Mouse (Mus musculus): ENCODE results near the gene Elovl6. TPM values are rescaled to one million over a fixed set of nuclear protein-coding genes. Genes with fewer than 3 reads are reported as not detected.

The Elovl6 gene
- total RNA-seq, 2 experiments from 2014 or later = 36.3 to 48.3 TPM

DNA sequence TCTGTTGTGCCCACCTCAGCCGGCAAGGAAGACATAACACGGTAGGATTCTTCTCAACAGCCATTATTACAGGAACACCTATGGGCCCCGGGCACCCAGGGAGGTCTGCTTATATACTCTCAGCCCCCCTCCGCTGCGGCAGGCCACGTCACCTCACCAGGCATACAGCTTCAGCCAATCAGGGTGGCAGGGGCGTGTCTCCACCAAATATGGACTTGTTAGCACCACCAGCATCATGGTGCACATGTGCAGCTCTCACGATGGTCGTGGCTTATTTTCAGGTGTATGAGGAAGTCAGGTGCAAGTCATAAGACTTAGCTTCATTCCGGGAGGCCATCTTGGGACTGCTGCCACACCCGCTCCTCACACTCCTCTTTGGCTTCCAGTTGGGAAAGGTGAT is 9.3 kb downstream of the Elovl6 start:
- no peak for DNase-seq

DNA sequence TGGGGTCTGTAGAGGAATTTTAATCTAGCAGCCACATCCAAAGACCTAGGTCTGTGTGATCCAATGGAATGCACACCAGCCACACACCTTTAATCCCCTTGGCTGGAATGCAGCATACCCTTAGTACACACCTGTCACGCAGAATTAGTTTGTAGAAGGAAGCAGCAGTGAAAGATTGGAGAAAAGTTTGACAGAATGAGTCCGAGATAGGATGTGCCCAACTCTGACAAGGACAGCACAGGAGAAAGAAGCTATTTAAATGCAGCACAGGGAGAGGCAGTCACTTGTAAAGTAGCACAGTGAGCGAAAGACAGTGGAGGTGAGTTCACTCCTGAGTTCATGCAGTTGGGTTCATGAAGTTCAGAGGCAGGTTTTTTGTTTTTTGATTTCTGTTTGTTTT is 11.2 kb downstream of the Elovl6 start:
- no peak for DNase-seq

DNA sequence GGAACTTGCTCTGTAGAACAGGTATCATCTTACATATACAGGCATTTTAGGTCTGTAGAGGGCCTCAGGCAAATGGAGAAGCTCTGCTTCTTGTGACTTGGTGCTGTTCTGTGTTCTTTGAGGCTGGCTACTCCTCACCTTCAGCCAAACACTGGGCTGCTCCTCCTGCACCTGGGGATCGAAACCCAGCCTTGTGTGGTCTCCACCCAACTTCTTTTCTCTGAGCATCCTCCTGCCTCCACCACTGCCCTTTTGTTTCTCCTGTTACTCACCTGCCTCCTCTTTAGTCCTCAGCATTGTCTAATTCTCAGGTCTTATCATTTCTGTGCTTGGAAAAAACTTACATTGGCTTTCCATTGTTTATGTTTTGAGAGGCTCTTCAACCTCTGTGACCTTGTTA is 12.1 kb downstream of the Elovl6 start:
- no peak for DNase-seq

DNA sequence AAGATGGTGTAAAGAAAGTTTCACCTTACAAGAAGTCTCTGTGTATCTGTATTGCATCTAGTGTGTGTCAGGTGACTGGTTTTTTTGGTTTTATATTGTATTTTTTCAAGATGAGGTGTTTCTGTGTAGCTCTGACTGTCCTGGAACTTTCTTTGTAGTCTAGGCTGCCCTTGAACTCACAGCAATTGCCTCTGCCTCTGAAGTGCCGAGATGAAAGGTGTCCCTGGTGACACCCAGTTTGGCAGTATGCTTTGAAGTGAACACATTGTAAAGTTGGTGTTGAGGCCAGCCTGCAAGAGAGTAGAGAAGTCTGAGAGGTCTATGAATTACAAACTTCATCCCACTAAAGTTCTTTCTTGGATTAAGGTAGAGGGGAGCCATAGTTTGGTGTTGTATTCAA is 13.1 kb downstream of the Elovl6 start:
- DNase-seq = no peak

DNA sequence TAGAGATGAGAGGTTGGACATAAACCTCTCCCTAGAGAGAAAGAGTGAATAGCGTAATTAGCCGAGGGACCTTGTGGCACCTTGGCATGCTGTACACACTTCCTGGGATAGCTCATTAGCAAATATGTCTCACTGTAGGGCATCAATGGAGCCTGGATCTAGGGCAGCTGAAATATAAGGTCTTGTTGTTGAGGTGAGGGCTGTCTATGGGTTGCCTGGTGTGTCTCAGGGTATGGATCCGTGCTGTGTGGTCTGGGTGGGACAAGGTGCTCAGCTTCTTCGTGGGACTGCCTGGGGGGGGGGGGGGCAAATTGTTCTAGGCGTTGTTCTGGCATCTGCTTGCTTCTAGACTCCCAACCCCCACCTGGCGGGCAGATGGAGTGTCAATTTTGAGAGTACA is 13.6 kb downstream of the Elovl6 start:
- DNase-seq = no peak

DNA sequence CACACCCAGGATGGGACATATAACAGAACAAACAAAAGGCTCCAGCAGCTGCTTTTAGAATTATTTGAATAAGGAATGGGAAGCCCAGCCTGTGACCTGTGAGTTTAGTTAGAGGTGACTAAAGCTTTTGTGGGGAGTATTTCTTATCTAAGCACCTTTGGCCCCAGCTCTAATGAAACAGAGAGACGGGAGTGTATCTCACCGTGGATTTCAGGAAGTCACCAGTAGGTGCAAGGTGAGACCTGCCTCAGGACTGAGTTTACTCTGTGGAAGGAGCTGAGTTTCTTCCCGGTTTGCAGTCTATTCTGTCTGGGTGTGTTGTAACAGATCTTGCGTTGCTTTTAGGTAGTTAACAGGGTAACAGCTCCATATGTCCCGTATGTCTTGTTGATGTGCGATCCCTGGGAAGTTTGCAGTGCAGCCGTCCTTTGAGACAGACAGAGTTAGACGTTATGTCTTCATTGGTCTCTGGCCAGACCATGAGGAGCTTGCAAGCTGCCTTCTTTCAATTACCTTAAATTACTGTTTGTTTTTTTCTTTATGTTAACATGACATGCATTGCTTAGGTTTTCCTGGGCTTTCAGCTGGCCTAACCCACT is 15.8 kb downstream of the Elovl6 start:
- no peak for DNase-seq

DNA sequence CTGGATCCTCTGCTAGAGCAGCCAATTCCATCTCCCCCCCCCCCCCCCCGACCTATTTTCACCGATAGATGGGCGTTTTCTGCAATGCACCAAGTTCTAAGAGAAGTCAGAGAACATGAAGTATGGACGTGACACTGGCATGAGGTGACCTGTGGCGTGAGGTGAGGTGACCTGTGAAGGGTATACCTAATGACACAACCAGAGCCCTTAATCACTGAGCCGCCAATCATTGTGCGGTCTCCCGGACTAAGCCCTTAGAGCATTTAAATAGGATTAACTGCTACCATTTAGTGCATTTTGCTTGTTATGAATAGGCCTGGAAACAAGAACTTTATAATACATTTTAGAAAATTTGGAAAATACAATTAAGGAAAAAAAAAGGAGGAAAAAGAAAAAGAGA is 16.6 kb downstream of the Elovl6 start:
- no peak for DNase-seq

DNA sequence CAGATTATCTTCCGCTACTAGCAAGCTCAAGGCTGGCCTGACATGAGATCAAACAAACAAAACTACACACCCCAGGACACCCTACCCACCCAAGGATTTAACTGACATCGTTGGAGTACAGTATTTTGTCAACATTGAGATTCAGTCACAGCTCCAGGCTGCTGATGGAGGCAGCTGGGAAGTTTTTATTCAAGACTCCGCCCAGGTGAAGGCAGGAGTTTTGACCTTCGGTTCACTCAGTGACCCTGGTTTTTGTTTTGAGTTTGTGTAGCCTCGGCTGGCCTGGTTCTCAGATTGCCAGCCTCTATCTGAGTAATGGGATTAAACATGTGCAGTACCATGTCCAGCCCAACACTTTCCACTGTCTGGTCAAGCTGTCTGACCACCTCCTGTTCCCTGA is 17.4 kb downstream of the Elovl6 start:
- DNase-seq = no peak

DNA sequence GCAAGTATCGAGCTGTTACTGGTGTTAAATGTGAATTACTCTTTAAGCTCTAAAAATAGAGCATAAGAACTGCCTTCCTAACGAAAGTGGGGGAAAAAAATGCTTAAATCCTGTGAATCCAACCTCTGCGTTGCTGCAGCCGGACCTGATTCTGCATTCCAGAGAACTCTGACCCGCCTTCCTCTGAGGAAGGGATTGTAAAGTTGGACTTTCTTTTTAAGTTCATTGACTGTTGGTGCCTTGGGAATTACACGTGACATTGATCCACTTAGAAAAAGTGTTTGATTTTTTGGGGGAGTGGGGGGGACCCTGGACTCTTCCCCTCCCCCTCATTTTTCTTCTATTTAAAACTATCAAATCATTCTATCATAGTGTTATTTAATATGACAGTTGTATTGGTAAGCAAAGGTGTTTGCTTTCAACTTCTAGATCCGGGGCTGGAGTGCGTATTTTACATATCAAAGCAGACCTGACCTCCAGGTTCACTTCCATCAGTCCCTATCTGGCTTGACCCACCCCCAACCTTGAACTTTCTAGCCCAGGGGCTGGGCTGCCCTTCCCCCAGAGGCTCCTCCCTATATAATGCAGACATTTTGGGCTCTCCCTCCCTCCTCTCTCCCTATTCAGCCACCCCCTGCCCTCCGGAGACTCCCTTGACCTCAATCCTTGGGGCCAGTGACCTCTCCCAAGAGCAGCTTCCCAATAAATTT is 19.6 kb downstream of the Elovl6 start:
- DNase-seq = no peak

DNA sequence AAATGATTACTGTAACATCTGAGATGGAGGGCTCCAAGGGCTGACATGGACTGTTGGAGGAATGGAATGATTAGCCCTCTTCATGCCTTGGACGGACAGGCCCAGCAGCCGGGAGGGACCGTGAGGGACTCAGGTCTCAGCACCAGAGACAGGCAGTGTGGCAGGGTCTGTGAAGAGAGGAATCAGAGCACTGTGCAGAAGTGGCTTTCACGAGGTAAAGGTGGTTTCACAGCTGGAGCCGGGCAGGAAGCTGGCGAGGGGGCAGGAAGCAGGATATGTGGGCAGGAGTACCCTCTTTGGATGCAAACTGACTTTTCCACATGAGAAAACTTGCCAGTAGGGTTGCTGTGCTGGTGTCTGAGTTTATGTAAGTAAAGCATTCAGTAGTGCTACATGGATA is 20.2 kb downstream of the Elovl6 start:
- no peak for DNase-seq

DNA sequence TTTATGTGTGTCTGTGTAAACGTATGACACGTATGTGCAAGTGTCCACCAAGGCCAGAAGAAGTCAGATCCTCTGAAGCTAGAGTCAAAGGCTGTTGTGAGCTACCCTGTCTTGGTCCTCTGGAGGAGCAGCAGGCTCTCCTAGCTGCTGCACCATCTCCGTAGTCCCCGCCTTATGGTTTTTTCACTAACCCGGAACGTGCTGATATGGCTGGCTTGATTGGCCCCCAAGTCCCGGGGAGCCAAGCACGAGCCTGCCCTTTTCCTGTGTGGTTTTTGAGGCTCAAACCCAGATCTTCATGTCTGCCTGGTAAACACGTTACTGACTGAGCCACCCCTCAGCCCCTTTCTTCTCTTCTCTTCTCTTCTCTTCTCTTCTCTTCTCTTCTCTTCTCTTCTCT is 21.0 kb downstream of the Elovl6 start:
- DNase-seq = no peak

DNA sequence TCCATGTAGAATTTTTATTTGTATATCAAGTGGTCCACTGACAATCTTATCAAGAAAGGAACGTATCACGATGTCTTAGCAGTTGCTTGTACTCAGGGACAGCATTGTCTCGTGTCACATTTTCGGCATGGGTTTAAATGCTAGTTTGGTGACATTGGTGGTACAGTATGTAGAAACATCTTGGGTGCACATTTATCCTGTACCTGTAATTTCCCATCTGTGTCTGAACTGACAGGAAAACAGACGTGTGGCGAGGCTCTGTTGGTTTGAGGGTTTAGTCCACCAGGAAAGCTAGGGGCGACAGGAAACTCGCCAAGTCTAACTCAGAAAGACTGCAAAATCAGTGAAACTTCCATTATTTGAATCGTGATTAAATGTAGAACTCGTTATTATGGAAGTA is 21.5 kb downstream of the Elovl6 start:
- no peak for DNase-seq

DNA sequence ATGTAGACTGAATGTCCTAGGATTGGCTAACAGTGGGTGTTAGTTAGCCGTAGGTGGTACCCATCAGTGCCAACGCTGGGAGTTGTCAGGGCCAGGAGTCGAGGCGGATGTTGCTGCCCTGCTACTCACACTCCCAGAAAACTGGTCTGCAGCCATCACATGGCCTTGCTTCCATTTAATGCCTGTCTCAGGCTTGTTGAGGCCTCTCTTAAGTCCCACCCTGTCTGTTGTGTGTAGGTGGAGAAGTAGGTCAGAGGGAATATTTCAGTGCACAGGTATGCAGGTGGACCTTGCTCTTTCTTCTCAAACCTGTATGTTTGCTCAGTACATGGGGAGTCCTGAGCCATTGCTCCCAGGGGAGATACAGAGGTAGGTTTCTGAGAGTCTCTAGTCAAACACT is 22.3 kb downstream of the Elovl6 start:
- no peak for DNase-seq

DNA sequence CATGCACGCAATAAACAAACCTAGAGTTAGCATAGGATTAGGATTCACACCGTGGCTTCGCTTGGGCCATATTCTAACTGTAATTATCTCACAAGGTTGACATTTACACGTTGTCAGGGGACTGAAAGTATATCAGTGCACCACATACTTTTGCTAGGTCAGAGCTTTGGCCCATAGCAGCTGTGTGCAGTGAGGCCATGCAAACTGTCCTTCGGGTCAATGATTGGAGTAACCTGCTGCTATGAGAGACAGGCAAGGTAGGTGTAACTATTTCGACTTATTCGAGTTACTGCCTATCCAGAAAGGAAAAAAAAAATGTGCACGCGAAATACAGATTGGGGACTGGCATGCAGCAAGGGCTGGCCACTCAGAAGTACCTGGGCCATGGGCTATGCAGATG is 24.9 kb downstream of the Elovl6 start:
- no peak for DNase-seq

DNA sequence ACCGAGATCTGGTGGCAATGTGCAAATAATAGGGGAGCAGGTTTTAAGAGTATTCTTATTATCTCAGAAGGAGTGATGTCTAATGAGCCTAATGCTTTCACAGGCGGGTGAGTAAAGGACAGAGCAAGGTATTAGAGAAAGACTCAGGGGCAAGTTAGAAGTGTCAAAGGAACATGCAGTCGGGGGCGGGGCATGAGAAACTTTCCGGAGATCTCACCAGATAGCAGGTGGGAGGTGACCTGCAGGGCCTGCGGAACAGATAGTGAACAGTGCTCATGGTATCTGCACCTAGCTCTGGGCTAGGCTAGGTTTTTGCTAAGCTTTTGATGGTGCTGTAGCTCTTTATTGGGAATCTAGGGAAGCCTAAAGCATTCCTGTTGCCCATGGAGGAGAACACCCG is 25.4 kb downstream of the Elovl6 start:
- DNase-seq = no peak

DNA sequence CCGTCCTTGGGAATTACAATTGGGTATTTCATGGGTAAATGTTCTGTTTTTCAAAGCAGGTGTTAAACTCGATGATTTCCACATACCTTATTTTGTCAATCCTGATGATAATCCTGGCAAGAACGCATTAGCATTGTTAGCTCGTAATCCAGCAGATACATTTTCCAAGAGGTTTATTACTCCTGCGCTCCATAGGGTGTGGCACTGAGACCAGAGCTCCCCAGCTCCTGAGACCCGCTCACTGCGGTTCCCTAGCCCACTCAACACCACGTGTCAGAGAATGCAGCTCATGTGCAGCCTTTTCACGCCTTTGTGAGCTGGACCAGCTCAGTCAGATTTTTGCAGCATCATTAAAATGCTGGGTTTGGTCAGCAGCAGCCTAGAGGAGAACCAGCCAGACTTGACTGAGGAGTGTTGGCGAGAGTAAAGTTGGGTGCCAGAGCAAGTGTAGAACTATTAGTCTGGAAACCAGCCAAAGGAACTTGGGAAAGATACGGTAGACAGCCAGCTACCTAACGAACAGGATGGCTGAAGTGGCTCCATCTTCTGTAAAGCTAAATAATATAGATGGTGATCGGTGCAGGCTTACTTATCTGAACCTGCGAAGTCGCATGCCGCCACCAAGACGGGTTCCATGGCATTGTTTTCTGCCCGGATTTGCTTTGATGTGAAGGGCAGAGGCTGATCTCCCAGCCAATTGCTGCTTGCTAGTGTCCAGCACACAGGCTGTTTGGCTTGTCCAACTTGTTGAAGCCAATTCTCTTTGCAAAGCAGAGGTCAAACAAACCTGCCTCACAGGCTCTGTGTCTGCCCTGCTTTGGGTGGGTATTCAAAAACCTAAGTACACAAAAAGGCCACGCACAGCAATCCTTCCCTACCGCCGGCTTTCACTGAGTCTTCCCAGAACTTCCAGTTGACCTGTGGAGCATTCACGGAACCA is 26.1 kb downstream of the Elovl6 start:
- no peak for DNase-seq

DNA sequence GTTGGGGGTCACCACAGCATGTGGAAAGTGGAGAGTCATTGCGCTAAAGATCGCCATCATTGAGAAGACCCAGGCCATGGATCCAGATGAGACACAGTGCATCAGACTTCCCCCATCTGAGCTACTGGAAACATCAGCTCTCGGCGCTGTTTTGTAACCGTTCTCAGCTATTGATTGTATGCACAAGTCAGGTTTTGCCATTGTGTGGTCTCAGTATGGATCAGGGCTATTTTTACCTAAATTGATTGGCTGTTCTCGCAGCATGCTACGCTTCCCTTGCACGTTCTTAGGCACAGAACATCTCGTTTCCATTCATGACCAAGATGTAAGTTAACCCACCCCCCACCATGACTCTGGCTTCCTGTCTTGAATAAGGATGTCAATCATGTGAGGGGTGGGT is 27.9 kb downstream of the Elovl6 start:
- no peak for DNase-seq

DNA sequence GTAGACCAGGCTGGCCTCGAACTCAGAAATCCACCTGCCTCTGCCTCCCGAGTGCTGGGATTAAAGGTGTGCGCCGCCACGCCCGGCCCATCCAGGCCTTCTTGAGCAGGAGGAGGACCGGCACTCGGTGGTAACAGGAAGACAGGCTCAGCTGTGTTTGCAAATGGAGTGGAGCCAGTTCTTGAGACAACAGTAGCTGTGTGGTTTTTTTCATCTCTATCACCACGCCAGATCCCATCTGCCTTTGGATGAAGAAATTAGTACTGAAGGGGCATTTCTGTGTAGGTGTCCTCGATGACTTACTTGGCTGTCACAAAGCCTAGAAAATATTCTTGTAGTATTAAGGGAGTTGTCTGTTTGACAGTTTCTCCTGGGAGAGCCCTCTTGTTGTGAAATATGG is 28.9 kb downstream of the Elovl6 start:
- no peak for DNase-seq

DNA sequence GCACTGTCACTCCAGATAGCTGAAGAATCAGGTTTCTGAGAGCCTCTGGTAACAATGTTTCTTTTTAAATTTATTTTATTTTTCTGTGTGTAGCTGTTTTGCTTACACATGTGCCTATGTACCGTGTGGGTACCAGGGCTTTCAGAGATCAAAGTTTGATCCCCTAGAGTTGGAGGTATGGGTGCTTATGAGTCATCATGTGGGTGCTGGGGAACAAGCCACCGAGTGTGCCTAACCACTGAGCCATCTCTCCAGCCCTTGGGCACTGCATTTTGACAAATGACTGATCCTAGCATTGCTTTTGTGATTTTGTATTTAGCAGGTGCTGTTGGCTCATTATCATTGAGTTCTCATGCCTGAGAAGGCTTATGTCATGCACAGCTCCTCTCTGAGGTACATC is 29.7 kb downstream of the Elovl6 start:
- no peak for DNase-seq

DNA sequence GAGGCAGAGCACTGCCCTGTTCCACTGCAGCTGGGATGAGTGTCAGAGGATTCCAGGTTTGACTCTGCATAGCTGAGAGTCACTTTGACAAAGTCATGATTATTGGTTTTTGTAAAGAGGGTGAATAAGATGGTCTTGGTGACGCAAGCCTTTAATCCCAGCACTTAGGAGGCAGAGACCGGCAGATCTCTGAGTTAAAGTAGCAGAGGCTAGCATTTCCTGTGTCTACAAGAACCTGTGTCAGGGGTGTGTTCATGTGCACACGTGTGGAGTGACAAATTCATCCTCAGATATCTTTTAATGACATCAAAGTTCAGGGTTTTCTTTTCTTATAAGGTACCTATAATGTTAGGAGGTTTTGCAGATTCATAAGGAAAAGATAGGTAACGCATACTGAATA is 30.3 kb downstream of the Elovl6 start:
- DNase-seq = no peak

DNA sequence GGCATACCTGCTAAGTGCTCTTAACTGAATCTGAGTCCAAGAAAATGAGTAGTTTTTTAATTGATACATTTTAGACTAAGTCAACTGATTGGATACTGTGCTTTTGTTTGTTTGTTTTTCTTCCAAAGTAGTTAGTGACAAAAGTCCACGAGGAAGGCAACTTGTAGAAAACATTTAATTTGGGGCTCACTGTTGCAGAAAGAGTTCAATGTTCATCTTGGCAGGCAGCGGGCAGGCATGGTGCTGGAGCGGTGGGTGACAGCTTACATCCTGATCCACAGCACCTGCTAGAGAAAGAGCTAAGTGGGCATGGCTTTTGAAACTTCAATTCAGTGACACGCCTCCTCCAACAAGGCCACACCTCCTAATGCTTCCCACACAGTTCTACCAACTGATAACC is 31.7 kb downstream of the Elovl6 start:
- no peak for DNase-seq

DNA sequence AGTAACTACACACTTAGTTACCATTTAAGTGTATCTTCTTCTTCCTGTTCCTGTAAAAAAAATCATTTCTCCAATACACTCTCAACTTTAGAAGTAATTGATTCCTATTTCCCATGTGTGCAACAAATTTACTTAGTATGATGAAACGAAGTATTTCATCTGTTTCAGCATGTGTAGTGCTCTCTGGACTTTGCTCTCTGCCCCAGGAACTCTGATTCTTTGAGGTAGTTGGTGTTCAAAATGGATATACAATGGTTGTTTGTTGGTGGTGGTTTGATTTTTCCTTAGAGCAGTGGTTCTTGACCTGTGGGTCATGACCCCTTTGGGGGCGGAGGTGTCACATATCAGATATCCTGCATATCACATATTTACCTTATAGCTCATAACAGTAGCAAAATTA is 32.7 kb downstream of the Elovl6 start:
- DNase-seq = no peak

DNA sequence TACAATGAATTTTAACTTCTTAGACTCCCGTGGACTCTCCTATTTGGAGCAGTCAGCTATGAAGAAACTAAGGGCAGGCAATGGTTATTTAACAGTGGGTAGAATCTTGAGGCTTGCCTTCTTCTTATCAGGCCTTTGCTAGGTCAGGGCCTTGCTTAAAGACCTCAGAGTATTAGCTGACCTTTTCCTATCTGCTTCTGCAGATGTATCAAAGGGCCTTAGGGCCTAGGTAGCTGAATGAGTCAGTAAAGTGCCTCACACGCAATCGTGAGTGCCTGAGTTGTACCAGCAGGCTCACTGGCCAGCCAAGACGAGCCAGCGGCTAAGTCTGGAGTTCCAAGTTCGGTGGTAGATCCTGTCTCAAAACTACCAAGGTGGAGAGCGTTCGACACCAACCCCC is 33.3 kb downstream of the Elovl6 start:
- DNase-seq = no peak

DNA sequence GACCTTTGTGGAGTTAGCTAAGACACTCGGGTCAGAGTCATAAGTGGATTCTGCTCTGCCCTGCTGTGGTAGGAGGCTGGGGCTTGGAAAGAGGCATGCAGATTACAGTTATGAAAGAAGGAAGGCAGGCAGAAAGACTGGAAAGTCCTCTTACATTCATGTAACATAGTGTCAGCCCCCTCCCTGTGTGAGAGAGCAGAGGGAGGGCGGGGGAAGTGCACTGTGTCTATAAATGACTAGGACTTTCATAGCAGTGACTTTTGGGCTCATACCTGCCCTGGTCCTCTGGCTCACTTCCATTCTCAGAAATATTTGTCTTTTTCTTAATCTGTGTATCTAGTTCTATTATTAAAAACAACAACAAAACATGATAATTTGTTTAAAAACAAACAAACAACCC is 33.9 kb downstream of the Elovl6 start:
- no peak for DNase-seq

Data from adrenal gland, postnatal 10 days (tissue).